Mouse (Mus musculus): ENCODE measurements at regions not wholly inside any gene's neighbourhood (a gene's known extent, or its start where the extent isn't known, plus 50 kb on each side); places are given as distances from the start of the nearest gene placed in this dataset.

- Histone ChIP-seq H3K9me3 (replicated peaks; ENCODE audit: low read length) (no peaks in the 10 kb centered on the region), H3K4me3 (replicated peaks; ENCODE audit: low read depth, low read length) (no peak overlapping the region), H3K27me3 (ENCODE audit: insufficient read depth, low read length) (no peaks in the 10 kb centered on the region), H3K4me1 (replicated peaks; ENCODE audit: insufficient read depth, low read length) (no peaks in the 10 kb centered on the region), H3K9ac (ENCODE audit: low read depth, low read length) (no peak overlapping the region), H3K27ac (no peak overlapping the region), H3K36me3 (ENCODE audit: insufficient read depth, low read length) (no peaks in the 10 kb centered on the region), H3K4me2 (ENCODE audit: low read length) (no peak overlapping the region)
- DNase-seq (ENCODE audit: low spot score) (peak; percentile 37), ATAC-seq (replicated peaks; ENCODE audit: low FRiP score, low read depth) (no peak)
- 52% methylated on average over 13 of the region's 13 CpGs for WGBS
- no peak for TF ChIP-seq CTCF (IDR thresholded peaks at IDR 0.05; ENCODE audit: low read depth)
Measured at GRCm38 (mm10) chr7:70591361-70592256, 225.1 kb upstream of the Nr2f2 start.

- peak; percentile 70 for DNase-seq (ENCODE audit: low spot score)
- Histone ChIP-seq H3K4me2 (ENCODE audit: low read length) (no peak overlapping the region), H3K9ac (ENCODE audit: low read depth, low read length) (no peak overlapping the region), H3K27me3 (ENCODE audit: insufficient read depth, low read length) (no peaks in the 10 kb centered on the region), H3K4me1 (replicated peaks; ENCODE audit: insufficient read depth, low read length) (no peaks in the 10 kb centered on the region), H3K4me3 (replicated peaks; ENCODE audit: low read depth, low read length) (no peak overlapping the region), H3K27ac (0 out of 2 replicates have a peak overlapping the region, but pooled peaks have one; percentile 44), H3K36me3 (ENCODE audit: insufficient read depth, low read length) (no peaks in the 10 kb centered on the region), H3K9me3 (replicated peaks; ENCODE audit: low read length) (no peaks in the 10 kb centered on the region)
- no peak for ATAC-seq (replicated peaks; ENCODE audit: low FRiP score, low read depth)
- no peak for TF ChIP-seq CTCF (IDR thresholded peaks at IDR 0.05; ENCODE audit: low read depth)
- 48% methylated on average over 5 of the region's 5 CpGs for WGBS
Measured at GRCm38 (mm10) chr7:70589713-70590112, 223.2 kb upstream of the Nr2f2 start.

GRCm38 (mm10) chr7:70588061-70588460 lies 221.5 kb upstream of the Nr2f2 start:
- Histone ChIP-seq H3K9me3 (replicated peaks; ENCODE audit: low read length) (no peaks in the 10 kb centered on the region), H3K4me1 (replicated peaks; ENCODE audit: insufficient read depth, low read length) (no peaks in the 10 kb centered on the region), H3K27me3 (ENCODE audit: insufficient read depth, low read length) (no peaks in the 10 kb centered on the region), H3K9ac (ENCODE audit: low read depth, low read length) (no peak overlapping the region), H3K4me3 (replicated peaks; ENCODE audit: low read depth, low read length) (no peak overlapping the region), H3K27ac (no peak overlapping the region), H3K36me3 (ENCODE audit: insufficient read depth, low read length) (no peaks in the 10 kb centered on the region), H3K4me2 (ENCODE audit: low read length) (no peak overlapping the region)
- 98% methylated on average over 1 of the region's 1 CpGs for WGBS
- no peak for ATAC-seq (replicated peaks; ENCODE audit: low FRiP score, low read depth)
- TF ChIP-seq CTCF (IDR thresholded peaks at IDR 0.05; ENCODE audit: low read depth), result 0 out of 2 replicates have a peak, but pooled peaks have one; percentile 12
- DNase-seq (ENCODE audit: low spot score), result no peak

- no peak overlapping the region for H3K9ac ChIP-seq (ENCODE audit: low read depth, low read length)
- no peaks in the 10 kb centered on the region for H3K4me1 ChIP-seq (replicated peaks; ENCODE audit: insufficient read depth, low read length)
- no peak overlapping the region for H3K4me3 ChIP-seq (replicated peaks; ENCODE audit: low read depth, low read length)
- no peaks in the 10 kb centered on the region for H3K27me3 ChIP-seq (ENCODE audit: insufficient read depth, low read length)
- no peak overlapping the region for H3K27ac ChIP-seq
- TF ChIP-seq CTCF (IDR thresholded peaks at IDR 0.05; ENCODE audit: low read depth), result no peak
- DNase-seq (ENCODE audit: low spot score), result no peak
- H3K36me3 ChIP-seq (ENCODE audit: insufficient read depth, low read length), result no peaks in the 10 kb centered on the region
- WGBS, result 76% methylated on average over 13 of the region's 13 CpGs
- no peak overlapping the region for H3K4me2 ChIP-seq (ENCODE audit: low read length)
- ATAC-seq (replicated peaks; ENCODE audit: low FRiP score, low read depth), result no peak
- no peaks in the 10 kb centered on the region for H3K9me3 ChIP-seq (replicated peaks; ENCODE audit: low read length)
Measured at GRCm38 (mm10) chr7:70584480-70584879, 217.9 kb upstream of the Nr2f2 start.

GRCm38 (mm10) chr7:70576112-70576910 lies 209.8 kb upstream of the Nr2f2 start:
- H3K36me3 ChIP-seq (ENCODE audit: insufficient read depth, low read length), result no peaks in the 10 kb centered on the region
- peak; percentile 46 for DNase-seq (ENCODE audit: low spot score)
- WGBS, result 32% methylated on average over 15 of the region's 15 CpGs
- no peak overlapping the region for H3K9ac ChIP-seq (ENCODE audit: low read depth, low read length)
- no peaks in the 10 kb centered on the region for H3K27me3 ChIP-seq (ENCODE audit: insufficient read depth, low read length)
- no peak overlapping the region for H3K4me3 ChIP-seq (replicated peaks; ENCODE audit: low read depth, low read length)
- H3K9me3 ChIP-seq (replicated peaks; ENCODE audit: low read length), result no peaks in the 10 kb centered on the region
- no peak overlapping the region for H3K4me2 ChIP-seq (ENCODE audit: low read length)
- TF ChIP-seq CTCF (IDR thresholded peaks at IDR 0.05; ENCODE audit: low read depth), result no peak
- no peak overlapping the region; the same call in 1 of the 2 replicates for H3K27ac ChIP-seq
- peak; percentile 66 for ATAC-seq (replicated peaks; ENCODE audit: low FRiP score, low read depth)
- H3K4me1 ChIP-seq (replicated peaks; ENCODE audit: insufficient read depth, low read length), result no peaks in the 10 kb centered on the region

- H3K4me1 ChIP-seq (replicated peaks; ENCODE audit: insufficient read depth, low read length), result no peaks in the 10 kb centered on the region
- DNase-seq (ENCODE audit: low spot score) (no peak), ATAC-seq (replicated peaks; ENCODE audit: low FRiP score, low read depth) (no peak)
- 45% methylated on average over 2 of the region's 2 CpGs for WGBS
- H3K9me3 ChIP-seq (replicated peaks; ENCODE audit: low read length), result no peaks in the 10 kb centered on the region
- H3K27me3 ChIP-seq (ENCODE audit: insufficient read depth, low read length), result no peaks in the 10 kb centered on the region
- no peaks in the 10 kb centered on the region for H3K36me3 ChIP-seq (ENCODE audit: insufficient read depth, low read length)
- H3K4me3 ChIP-seq (replicated peaks; ENCODE audit: low read depth, low read length), result no peak overlapping the region
- TF ChIP-seq CTCF (IDR thresholded peaks at IDR 0.05; ENCODE audit: low read depth), result no peak
- H3K9ac ChIP-seq (ENCODE audit: low read depth, low read length), result no peak overlapping the region
- H3K27ac ChIP-seq, result no peak overlapping the region; the same call in 1 of the 2 replicates
- no peak overlapping the region for H3K4me2 ChIP-seq (ENCODE audit: low read length)
Measured at GRCm38 (mm10) chr7:70575614-70576013, 209.1 kb upstream of the Nr2f2 start.

Measured in kidney, postnatal 0 days (tissue).